Mouse (Mus musculus): ENCODE results near the gene Llcfc1. TPM values are rescaled to one million over a fixed set of nuclear protein-coding genes. Genes with fewer than 3 reads are reported as not detected.

Gene Llcfc1
- not detected in 2 replicates for polyA plus RNA-seq (2012; rRNA removed)

GRCm38 (mm10) chr6:41684131-41684530 is at the start of gene Llcfc1:
Llcfc1 (plus strand) TSS chr6:41684431.
- no peak for DNase-seq
- no peak for TF ChIP-seq CTCF (IDR thresholded peaks at IDR 0.05; ENCODE audit: borderline replicate concordance, insufficient read depth, low read depth, low read length)
- TF ChIP-seq POLR2A (IDR thresholded peaks at IDR 0.05; ENCODE audit: borderline replicate concordance, insufficient read depth, low read length) = no peak
- WGBS = 85% methylated on average over 2 of the region's 2 CpGs
- Histone ChIP-seq H3K27me3 (ENCODE audit: control insufficient read depth, insufficient read depth, low read length) (no peaks in the 10 kb centered on the region), H3K27ac (ENCODE audit: insufficient read depth, low read length) (no peak within 1 kb of the TSS), H3K4me1 (ENCODE audit: control insufficient read depth, insufficient read depth, low read length) (no peaks in the 10 kb centered on the region), H3K4me3 (replicated peaks; ENCODE audit: insufficient read depth, low read depth, low read length) (no peak within 1 kb of the TSS)

DNA sequence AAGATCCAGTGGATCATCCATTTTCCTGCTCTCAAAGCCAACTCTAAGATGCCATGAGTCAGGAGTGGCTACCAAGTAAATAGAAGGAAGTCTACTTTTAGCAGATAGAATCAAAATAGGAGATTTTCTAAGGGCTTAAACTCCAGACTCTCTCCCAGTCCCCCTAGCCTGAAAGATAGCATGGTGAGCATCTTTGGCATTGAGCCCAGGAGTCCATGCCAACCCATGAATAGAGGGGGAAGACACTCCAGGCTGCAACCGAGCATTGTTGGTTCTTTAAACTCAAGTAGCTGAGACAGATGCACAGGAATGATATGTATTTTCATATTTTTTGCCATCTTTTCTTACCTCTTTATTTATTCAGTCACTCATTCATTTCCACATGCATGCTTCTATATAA is 49.0 kb upstream of the Llcfc1 start:
- H3K4me3 ChIP-seq (replicated peaks; ENCODE audit: insufficient read depth, low read depth, low read length) = no peak overlapping the region
- H3K4me1 ChIP-seq (ENCODE audit: control insufficient read depth, insufficient read depth, low read length) = no peaks in the 10 kb centered on the region
- DNase-seq = no peak
- 8% methylated on average over 1 of the region's 1 CpGs for WGBS
- H3K27me3 ChIP-seq (ENCODE audit: control insufficient read depth, insufficient read depth, low read length) = no peaks in the 10 kb centered on the region
- no peak overlapping the region for H3K27ac ChIP-seq (ENCODE audit: insufficient read depth, low read length)
- no peak for TF ChIP-seq CTCF (IDR thresholded peaks at IDR 0.05; ENCODE audit: borderline replicate concordance, insufficient read depth, low read depth, low read length)
- TF ChIP-seq POLR2A (IDR thresholded peaks at IDR 0.05; ENCODE audit: borderline replicate concordance, insufficient read depth, low read length) = no peak

GRCm38 (mm10) chr6:41636178-41636577 is 48.1 kb upstream of the Llcfc1 start, which contains the start of gene Trpv6:
Trpv6 (minus strand) TSS chr6:41636405.
- no peaks in the 10 kb centered on the region for H3K27me3 ChIP-seq (ENCODE audit: control insufficient read depth, insufficient read depth, low read length)
- 22% methylated on average over 5 of the region's 5 CpGs for WGBS

DNA sequence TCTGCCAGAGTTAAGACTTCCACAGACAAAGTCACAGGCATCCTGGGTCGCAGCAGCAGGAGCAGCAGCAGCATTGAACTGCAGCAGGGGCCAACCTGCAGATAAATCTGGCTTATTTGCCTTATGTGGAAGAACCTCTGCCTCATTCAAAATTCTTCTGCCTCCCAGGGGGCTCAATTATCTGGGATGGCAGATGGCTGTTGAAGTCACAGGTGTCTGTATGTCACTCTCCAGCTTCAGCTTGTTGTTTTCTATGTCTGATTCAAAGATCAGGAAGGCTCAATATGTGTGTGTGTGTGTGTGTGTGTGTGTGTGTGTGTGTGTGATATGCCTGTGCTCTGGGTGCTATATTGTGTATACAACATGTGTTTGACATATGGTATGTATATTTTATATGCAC is 46.8 kb upstream of the Llcfc1 start:
- WGBS = 43% methylated on average over 1 of the region's 1 CpGs
- no peak for TF ChIP-seq POLR2A (IDR thresholded peaks at IDR 0.05; ENCODE audit: borderline replicate concordance, insufficient read depth, low read length)
- TF ChIP-seq CTCF (IDR thresholded peaks at IDR 0.05; ENCODE audit: borderline replicate concordance, insufficient read depth, low read depth, low read length) = no peak
- DNase-seq = no peak

More at GRCm38 (mm10) chr6:41636178-41636577, 48.1 kb upstream of the Llcfc1 start, which contains the start of gene Trpv6:
- no peak for DNase-seq
- H3K4me1 ChIP-seq (ENCODE audit: control insufficient read depth, insufficient read depth, low read length) = no peaks in the 10 kb centered on the region
- no peak within 1 kb of the TSS for H3K4me3 ChIP-seq (replicated peaks; ENCODE audit: insufficient read depth, low read depth, low read length)
- H3K27ac ChIP-seq (ENCODE audit: insufficient read depth, low read length) = no peak within 1 kb of the TSS
- TF ChIP-seq POLR2A (IDR thresholded peaks at IDR 0.05; ENCODE audit: borderline replicate concordance, insufficient read depth, low read length) = no peak
- TF ChIP-seq CTCF (IDR thresholded peaks at IDR 0.05; ENCODE audit: borderline replicate concordance, insufficient read depth, low read depth, low read length) = no peak

GRCm38 (mm10) chr6:41637927-41638506 is 46.2 kb upstream of the Llcfc1 start:
- Histone ChIP-seq H3K27ac (ENCODE audit: insufficient read depth, low read length) (no peak overlapping the region), H3K4me1 (ENCODE audit: control insufficient read depth, insufficient read depth, low read length) (no peaks in the 10 kb centered on the region), H3K27me3 (ENCODE audit: control insufficient read depth, insufficient read depth, low read length) (no peaks in the 10 kb centered on the region), H3K4me3 (replicated peaks; ENCODE audit: insufficient read depth, low read depth, low read length) (no peak overlapping the region)
- DNase-seq = no peak
- TF ChIP-seq POLR2A (IDR thresholded peaks at IDR 0.05; ENCODE audit: borderline replicate concordance, insufficient read depth, low read length) (no peak), CTCF (IDR thresholded peaks at IDR 0.05; ENCODE audit: borderline replicate concordance, insufficient read depth, low read depth, low read length) (no peak)
- WGBS = 82% methylated on average over 6 of the region's 6 CpGs

More for the DNA sequence above, 46.8 kb upstream of the Llcfc1 start:
- H3K27ac ChIP-seq (ENCODE audit: insufficient read depth, low read length) = no peak overlapping the region
- H3K4me3 ChIP-seq (replicated peaks; ENCODE audit: insufficient read depth, low read depth, low read length) = no peak overlapping the region
- H3K27me3 ChIP-seq (ENCODE audit: control insufficient read depth, insufficient read depth, low read length) = no peaks in the 10 kb centered on the region
- H3K4me1 ChIP-seq (ENCODE audit: control insufficient read depth, insufficient read depth, low read length) = no peaks in the 10 kb centered on the region

DNA sequence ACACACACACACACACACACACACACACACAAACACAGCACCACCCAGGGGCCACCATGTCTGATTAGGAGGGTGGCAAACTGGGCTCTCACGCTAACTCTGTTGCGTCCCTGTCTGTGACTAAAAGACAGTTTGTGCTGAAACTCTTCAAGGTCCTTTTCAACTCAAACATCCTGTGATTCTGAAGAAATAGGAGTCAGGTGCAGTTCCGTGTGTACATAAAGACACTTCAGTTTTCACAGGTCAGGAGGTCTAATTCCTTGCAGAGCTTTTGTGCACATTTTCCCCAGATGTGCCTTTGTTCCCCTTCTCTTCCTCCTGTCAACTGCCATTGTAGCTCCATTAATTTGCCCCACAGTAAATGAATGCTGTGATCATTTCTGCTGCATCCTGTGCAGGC is 43.8 kb upstream of the Llcfc1 start:
- TF ChIP-seq POLR2A (IDR thresholded peaks at IDR 0.05; ENCODE audit: borderline replicate concordance, insufficient read depth, low read length) (no peak), CTCF (IDR thresholded peaks at IDR 0.05; ENCODE audit: borderline replicate concordance, insufficient read depth, low read depth, low read length) (no peak)
- Histone ChIP-seq H3K4me3 (replicated peaks; ENCODE audit: insufficient read depth, low read depth, low read length) (no peak overlapping the region), H3K27ac (ENCODE audit: insufficient read depth, low read length) (no peak overlapping the region), H3K4me1 (ENCODE audit: control insufficient read depth, insufficient read depth, low read length) (no peaks in the 10 kb centered on the region), H3K27me3 (ENCODE audit: control insufficient read depth, insufficient read depth, low read length) (no peaks in the 10 kb centered on the region)
- DNase-seq = no peak
- 69% methylated on average over 3 of the region's 3 CpGs for WGBS

DNA sequence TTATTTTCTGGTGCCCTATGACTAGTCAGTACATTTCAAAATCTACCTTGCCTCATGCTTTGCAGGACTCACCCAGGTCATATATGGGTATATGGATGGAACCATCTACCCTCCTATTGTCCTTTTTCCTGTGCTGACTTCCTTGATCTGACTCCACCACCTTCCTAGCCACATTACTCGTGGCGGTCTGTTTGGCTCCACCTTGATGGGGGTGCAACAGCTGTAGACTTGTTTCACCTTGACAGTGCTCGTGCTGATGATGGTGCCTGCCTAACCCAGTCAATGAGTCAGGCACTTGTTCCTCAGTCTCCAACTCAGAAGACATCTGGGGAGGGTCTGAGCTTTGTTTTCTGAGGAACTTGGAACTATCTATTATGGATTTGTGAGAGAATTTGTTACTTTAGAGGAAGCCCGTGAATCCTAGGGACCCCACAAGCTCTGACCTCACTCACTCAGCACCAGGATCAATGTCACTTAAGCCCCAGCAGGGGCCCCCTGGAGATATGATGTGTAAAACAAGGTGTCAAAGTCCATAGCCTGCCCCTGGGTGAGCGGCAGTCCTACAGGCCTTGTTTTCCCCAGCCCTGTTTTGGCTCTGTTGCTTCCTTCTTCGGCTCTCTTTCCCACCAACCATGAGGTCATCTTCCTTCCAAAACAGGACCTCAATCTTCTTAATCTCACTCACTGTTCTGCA is 42.9 kb upstream of the Llcfc1 start:
- no peak for DNase-seq
- H3K4me1 ChIP-seq (ENCODE audit: control insufficient read depth, insufficient read depth, low read length) = no peaks in the 10 kb centered on the region
- TF ChIP-seq POLR2A (IDR thresholded peaks at IDR 0.05; ENCODE audit: borderline replicate concordance, insufficient read depth, low read length) (no peak), CTCF (IDR thresholded peaks at IDR 0.05; ENCODE audit: borderline replicate concordance, insufficient read depth, low read depth, low read length) (no peak)

DNA sequence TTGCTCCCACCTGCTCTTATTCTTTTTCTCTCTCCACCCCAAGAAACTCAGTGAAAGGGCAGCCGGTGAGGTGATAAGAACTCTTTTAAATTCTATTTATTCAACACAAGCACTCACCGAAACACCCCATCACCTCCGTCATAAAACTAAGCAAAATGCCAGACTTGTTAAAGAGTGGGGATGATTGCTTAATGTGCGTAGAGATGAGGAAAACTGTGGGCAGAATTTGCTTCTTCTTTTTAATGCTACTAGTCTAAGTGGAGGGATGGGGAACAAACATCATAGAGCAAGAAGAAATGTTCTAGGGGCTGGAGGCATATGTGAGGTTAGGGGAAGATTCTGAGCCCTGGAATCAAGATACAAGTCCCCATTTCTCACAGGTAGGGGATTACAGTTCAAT is 41.5 kb upstream of the Llcfc1 start:
- 91% methylated on average over 4 of the region's 4 CpGs for WGBS
- Histone ChIP-seq H3K4me1 (ENCODE audit: control insufficient read depth, insufficient read depth, low read length) (no peaks in the 10 kb centered on the region), H3K4me3 (replicated peaks; ENCODE audit: insufficient read depth, low read depth, low read length) (no peak overlapping the region), H3K27ac (ENCODE audit: insufficient read depth, low read length) (no peak overlapping the region), H3K27me3 (ENCODE audit: control insufficient read depth, insufficient read depth, low read length) (no peaks in the 10 kb centered on the region)
- TF ChIP-seq CTCF (IDR thresholded peaks at IDR 0.05; ENCODE audit: borderline replicate concordance, insufficient read depth, low read depth, low read length) (no peak), POLR2A (IDR thresholded peaks at IDR 0.05; ENCODE audit: borderline replicate concordance, insufficient read depth, low read length) (no peak)
- DNase-seq = no peak

More for the DNA sequence above, 42.9 kb upstream of the Llcfc1 start:
- 85% methylated on average over 6 of the region's 6 CpGs for WGBS
- no peak overlapping the region for H3K4me3 ChIP-seq (replicated peaks; ENCODE audit: insufficient read depth, low read depth, low read length)
- no peak overlapping the region for H3K27ac ChIP-seq (ENCODE audit: insufficient read depth, low read length)
- H3K27me3 ChIP-seq (ENCODE audit: control insufficient read depth, insufficient read depth, low read length) = no peaks in the 10 kb centered on the region

All from cerebellum, adult 2 months (tissue).